Mouse (Mus musculus): Measurements from ENCODE around the gene Asnsd1. TPM values are rescaled to one million over a fixed set of nuclear protein-coding genes. Genes with fewer than 3 reads are reported as not detected.
"Not testable (repeated sequence)": the region's sequence is repeated elsewhere in the genome, so short reads cannot be mapped to it uniquely, and the experiment has no call there.

The Asnsd1 gene
- polyA plus RNA-seq, 1 experiment, result 2.2 TPM

GRCm38 (mm10) chr1:53341071-53341470 lies 11.5 kb downstream of the Asnsd1 start:
- Histone ChIP-seq H3K4me3 (ENCODE audit: low read depth, low read length) (no peak overlapping the region), H3K27me3 (ENCODE audit: control insufficient read depth, insufficient read depth, low read length) (no peaks in the 10 kb centered on the region), H3K4me1 (ENCODE audit: control insufficient read depth, insufficient read depth, insufficient read length, low read length) (no peaks in the 10 kb centered on the region), H3K36me3 (ENCODE audit: control insufficient read depth, insufficient read depth, low read length) (peaks cover 13% of the 10 kb centered on the region), H3K27ac (ENCODE audit: insufficient read depth, low read depth, low read length) (no peak overlapping the region)
- 97% methylated on average over 2 of the region's 2 CpGs for WGBS
- no peak for TF ChIP-seq CTCF (IDR thresholded peaks at IDR 0.05; ENCODE audit: extremely low read depth, insufficient read length, insufficient replicate concordance, low read depth, low read length)
- TF ChIP-seq POLR2A (IDR thresholded peaks at IDR 0.05; ENCODE audit: low read depth, low read length), result no peak

- H3K4me1 ChIP-seq (ENCODE audit: control insufficient read depth, insufficient read depth, insufficient read length, low read length); H3K27ac ChIP-seq (ENCODE audit: insufficient read depth, low read depth, low read length); H3K4me3 ChIP-seq (ENCODE audit: low read depth, low read length); H3K27me3 ChIP-seq (ENCODE audit: control insufficient read depth, insufficient read depth, low read length); H3K36me3 ChIP-seq (ENCODE audit: control insufficient read depth, insufficient read depth, low read length): not testable (repeated sequence)
- WGBS, result 70% methylated on average over 2 of the region's 2 CpGs
These were observed 15.1 kb downstream of the Asnsd1 start for GRCm38 (mm10) chr1:53337403-53337802.

- TF ChIP-seq CTCF (IDR thresholded peaks at IDR 0.05; ENCODE audit: extremely low read depth, insufficient read length, insufficient replicate concordance, low read depth, low read length) (no peak), POLR2A (IDR thresholded peaks at IDR 0.05; ENCODE audit: low read depth, low read length) (no peak)
- Histone ChIP-seq H3K4me3 (ENCODE audit: low read depth, low read length) (no peak overlapping the region), H3K36me3 (ENCODE audit: control insufficient read depth, insufficient read depth, low read length) (no peaks in the 10 kb centered on the region), H3K27me3 (ENCODE audit: control insufficient read depth, insufficient read depth, low read length) (no peaks in the 10 kb centered on the region), H3K27ac (ENCODE audit: insufficient read depth, low read depth, low read length) (no peak overlapping the region), H3K4me1 (ENCODE audit: control insufficient read depth, insufficient read depth, insufficient read length, low read length) (no peaks in the 10 kb centered on the region)
These were observed 17.1 kb downstream of the Asnsd1 start for GRCm38 (mm10) chr1:53335465-53335864.

- not testable (repeated sequence) for H3K27me3 ChIP-seq (ENCODE audit: control insufficient read depth, insufficient read depth, low read length); H3K36me3 ChIP-seq (ENCODE audit: control insufficient read depth, insufficient read depth, low read length); H3K4me1 ChIP-seq (ENCODE audit: control insufficient read depth, insufficient read depth, insufficient read length, low read length); H3K4me3 ChIP-seq (ENCODE audit: low read depth, low read length); H3K27ac ChIP-seq (ENCODE audit: insufficient read depth, low read depth, low read length)
- WGBS, result 59% methylated on average over 5 of the region's 5 CpGs
These were observed 19.0 kb downstream of the Asnsd1 start for GRCm38 (mm10) chr1:53333527-53333926.

GRCm38 (mm10) chr1:53324827-53325494 lies 27.6 kb downstream of the Asnsd1 start:
- Histone ChIP-seq H3K36me3 (ENCODE audit: control insufficient read depth, insufficient read depth, low read length) (peaks cover 8% of the 10 kb centered on the region), H3K27me3 (ENCODE audit: control insufficient read depth, insufficient read depth, low read length) (no peaks in the 10 kb centered on the region), H3K27ac (ENCODE audit: insufficient read depth, low read depth, low read length) (no peak overlapping the region), H3K4me1 (ENCODE audit: control insufficient read depth, insufficient read depth, insufficient read length, low read length) (peaks cover 8% of the 10 kb centered on the region; the same call in 1 of the 2 replicates), H3K4me3 (ENCODE audit: low read depth, low read length) (no peak overlapping the region)
- 54% methylated on average over 5 of the region's 5 CpGs for WGBS
- TF ChIP-seq POLR2A (IDR thresholded peaks at IDR 0.05; ENCODE audit: low read depth, low read length) (no peak), CTCF (IDR thresholded peaks at IDR 0.05; ENCODE audit: extremely low read depth, insufficient read length, insufficient replicate concordance, low read depth, low read length) (no peak)

- 46% methylated on average over 1 of the region's 1 CpGs for WGBS
- H3K4me1 ChIP-seq (ENCODE audit: control insufficient read depth, insufficient read depth, insufficient read length, low read length), result peaks cover 8% of the 10 kb centered on the region; the same call in 1 of the 2 replicates
- no peaks in the 10 kb centered on the region for H3K27me3 ChIP-seq (ENCODE audit: control insufficient read depth, insufficient read depth, low read length)
- H3K4me3 ChIP-seq (ENCODE audit: low read depth, low read length), result no peak overlapping the region
- H3K36me3 ChIP-seq (ENCODE audit: control insufficient read depth, insufficient read depth, low read length), result peaks cover 8% of the 10 kb centered on the region
- no peak overlapping the region for H3K27ac ChIP-seq (ENCODE audit: insufficient read depth, low read depth, low read length)
- TF ChIP-seq CTCF (IDR thresholded peaks at IDR 0.05; ENCODE audit: extremely low read depth, insufficient read length, insufficient replicate concordance, low read depth, low read length), result no peak
- no peak for TF ChIP-seq POLR2A (IDR thresholded peaks at IDR 0.05; ENCODE audit: low read depth, low read length)
These were observed 28.3 kb downstream of the Asnsd1 start for GRCm38 (mm10) chr1:53324277-53324676.

- Histone ChIP-seq H3K27me3 (ENCODE audit: control insufficient read depth, insufficient read depth, low read length) (no peaks in the 10 kb centered on the region), H3K27ac (ENCODE audit: insufficient read depth, low read depth, low read length) (no peak overlapping the region), H3K4me3 (ENCODE audit: low read depth, low read length) (no peak overlapping the region), H3K4me1 (ENCODE audit: control insufficient read depth, insufficient read depth, insufficient read length, low read length) (peaks cover 8% of the 10 kb centered on the region; the same call in 1 of the 2 replicates), H3K36me3 (ENCODE audit: control insufficient read depth, insufficient read depth, low read length) (peaks cover 12% of the 10 kb centered on the region)
- TF ChIP-seq POLR2A (IDR thresholded peaks at IDR 0.05; ENCODE audit: low read depth, low read length) (no peak), CTCF (IDR thresholded peaks at IDR 0.05; ENCODE audit: extremely low read depth, insufficient read length, insufficient replicate concordance, low read depth, low read length) (no peak)
- WGBS, result 62% methylated on average over 5 of the region's 5 CpGs
These were observed 29.3 kb downstream of the Asnsd1 start for GRCm38 (mm10) chr1:53323254-53323653.
